Mouse (Mus musculus): ENCODE data around the gene Dpf2. TPM values are rescaled to one million over a fixed set of nuclear protein-coding genes. Genes with fewer than 3 reads are reported as not detected.
A peak's percentile ranks its signal among the peaks of the same experiment; 100 is the strongest.

Dpf2 gene
- total RNA-seq, 2 experiments from 2014 or later = 76.8 to 80.7 TPM

DNA sequence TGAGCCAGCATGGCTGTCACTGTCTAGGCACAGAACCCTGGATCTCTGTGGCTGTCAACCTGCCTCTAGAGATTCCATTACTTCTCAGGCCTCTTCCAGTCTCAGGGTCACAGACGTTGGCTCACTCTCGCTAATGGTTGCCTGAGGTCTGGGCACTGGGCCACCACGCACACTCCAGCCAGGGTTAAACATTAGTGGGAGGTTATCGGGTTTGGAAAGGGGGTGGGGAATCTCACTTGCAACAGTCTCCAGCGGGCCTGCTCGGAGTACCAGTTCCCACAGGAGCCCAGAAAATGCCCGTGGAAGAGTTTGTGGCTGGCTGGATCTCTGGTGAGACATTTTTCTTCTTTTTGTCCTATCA lies 34.5 kb downstream of the Dpf2 start:
- no peak for DNase-seq (ENCODE audit: extremely low spot score in 1 of 2, low spot score in 2 of 2)
- intact Hi-C loops (cut with DNase I) = loop anchor here (2.0 kb wide), 1 partner anchor 92 kb away; no protein-coding TSS in a partner anchor

DNA sequence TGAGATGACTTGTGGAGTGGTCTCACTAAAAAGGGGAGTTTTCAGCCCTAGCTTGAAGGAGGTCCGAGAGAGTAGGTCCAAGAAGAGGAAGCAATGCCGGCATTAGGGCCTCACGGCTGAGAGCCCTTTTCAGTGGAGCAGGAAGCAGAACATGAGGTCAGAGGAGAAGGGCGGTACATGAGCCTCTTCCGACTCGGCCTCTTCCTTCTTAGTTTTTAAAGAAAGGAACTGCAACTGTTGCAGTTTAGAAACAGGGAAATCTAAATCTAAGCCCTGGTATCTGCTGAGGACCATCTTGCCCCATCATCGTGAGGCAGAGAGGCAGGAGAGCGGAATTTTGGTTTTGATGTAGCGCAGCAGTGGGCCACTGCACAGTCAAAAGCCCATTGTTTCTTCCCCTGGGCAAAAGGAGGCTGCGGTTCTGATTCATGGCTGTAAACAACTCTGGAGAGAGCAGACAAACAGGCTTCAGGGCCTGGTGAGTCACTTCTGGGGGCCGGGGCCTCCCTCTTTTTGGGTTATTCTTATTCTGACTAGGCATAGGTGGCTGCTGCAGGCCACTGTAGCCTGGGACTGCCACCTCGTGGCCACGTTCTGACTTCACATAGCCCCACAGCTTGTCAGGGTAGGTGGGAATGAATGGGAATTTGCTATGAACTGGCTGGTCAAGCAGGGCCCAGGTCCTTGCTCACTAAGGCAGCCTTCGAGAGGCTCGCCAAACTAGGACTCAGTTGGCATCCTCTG lies 35.0 kb downstream of the Dpf2 start, which contains the start of gene Slc25a45:
Gene Slc25a45 (plus strand): TSS at position 191 of the 744 bp plus-strand sequence.
- peak; percentile 64 to 85 for DNase-seq (ENCODE audit: extremely low spot score in 1 of 2, low spot score in 2 of 2)
- intact Hi-C loops (cut with DNase I) = loop anchor here (2.0 kb wide), 1 partner anchor 91 kb away; no protein-coding TSS in a partner anchor

- intact Hi-C loops (cut with DNase I) = no loop called here
- peak; percentile 93 to 97 for DNase-seq (ENCODE audit: extremely low spot score in 1 of 2, low spot score in 2 of 2)
These were observed 37.8 kb downstream of the Dpf2 start, which contains the start of gene Frmd8 for GRCm38 (mm10) chr19:5874969-5875480. Frmd8 (minus strand) TSS chr19:5875274.

DNA sequence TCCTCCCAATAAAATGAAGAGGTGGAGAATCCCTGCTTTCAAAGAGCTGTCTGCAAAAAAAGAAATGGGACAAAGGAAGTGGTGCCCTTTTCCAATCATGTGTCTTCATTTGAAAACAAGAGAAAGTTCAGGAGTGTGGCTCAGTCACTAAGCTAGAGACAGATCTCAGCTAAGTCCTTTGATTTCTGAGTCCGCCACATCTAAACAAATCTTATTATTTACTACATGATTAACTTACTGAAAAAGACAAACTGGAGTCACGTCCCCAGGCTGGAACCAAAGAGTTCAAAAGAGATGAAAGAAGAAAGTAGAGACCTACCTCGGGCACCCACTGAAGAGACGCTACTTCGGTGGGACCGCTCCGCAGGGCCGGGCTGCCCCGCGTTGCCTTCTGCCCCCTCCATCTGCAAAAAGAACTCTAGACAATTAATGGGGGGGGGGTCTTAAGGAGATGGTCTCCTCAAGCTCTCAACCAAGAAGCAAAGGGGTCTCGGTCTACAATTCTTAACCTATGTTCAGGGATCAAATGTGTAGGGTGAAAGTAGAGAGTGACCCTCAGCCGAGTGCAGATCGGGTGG lies 38.3 kb downstream of the Dpf2 start:
- DNase-seq (ENCODE audit: extremely low spot score in 1 of 2, low spot score in 2 of 2) = no peak
- intact Hi-C loops (cut with DNase I) = no loop called here

GRCm38 (mm10) chr19:5872931-5873556 lies 39.8 kb downstream of the Dpf2 start:
- no peak for DNase-seq (ENCODE audit: extremely low spot score in 1 of 2, low spot score in 2 of 2)
- intact Hi-C loops (cut with DNase I) = no loop called here

GRCm38 (mm10) chr19:5872528-5872927 lies 40.3 kb downstream of the Dpf2 start:
- intact Hi-C loops (cut with DNase I) = no loop called here

GRCm38 (mm10) chr19:5871683-5872082 lies 41.1 kb downstream of the Dpf2 start:
- DNase-seq (ENCODE audit: extremely low spot score in 1 of 2, low spot score in 2 of 2) = no peak
- intact Hi-C loops (cut with DNase I) = no loop called here

More at GRCm38 (mm10) chr19:5872528-5872927, 40.3 kb downstream of the Dpf2 start:
- no peak for DNase-seq (ENCODE audit: extremely low spot score in 1 of 2, low spot score in 2 of 2)

DNA sequence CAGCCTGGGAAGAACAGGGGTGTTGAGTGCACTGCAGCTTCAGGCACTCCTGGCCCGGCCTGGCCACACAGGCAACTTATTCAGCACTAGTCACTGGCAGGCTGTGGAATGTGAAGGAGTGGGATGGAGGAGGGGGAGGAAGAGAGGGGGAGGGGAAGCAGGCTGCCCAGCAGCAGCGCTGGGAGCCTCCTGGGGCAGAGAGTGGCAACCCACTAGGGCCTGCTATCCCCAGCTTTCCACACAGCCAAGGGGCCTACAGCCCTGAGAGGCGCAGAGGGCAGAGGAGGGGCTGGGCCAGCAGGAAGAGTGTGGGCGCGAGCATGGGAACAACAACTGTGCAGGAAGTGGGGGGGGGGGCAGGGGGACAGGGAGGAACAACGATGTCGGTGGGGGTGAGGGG lies 41.5 kb downstream of the Dpf2 start:
- intact Hi-C loops (cut with DNase I) = no loop called here
- peak in 1 of 2 experiments; percentile 68 for DNase-seq (ENCODE audit: extremely low spot score in 1 of 2, low spot score in 2 of 2)

- intact Hi-C loops (cut with DNase I) = no loop called here
- no peak for DNase-seq (ENCODE audit: extremely low spot score in 1 of 2, low spot score in 2 of 2)
These were observed 44.7 kb downstream of the Dpf2 start for GRCm38 (mm10) chr19:5868096-5868495.

- no peak for DNase-seq (ENCODE audit: extremely low spot score in 1 of 2, low spot score in 2 of 2)
- intact Hi-C loops (cut with DNase I) = no loop called here
These were observed 48.0 kb downstream of the Dpf2 start for GRCm38 (mm10) chr19:5864710-5865398.

GRCm38 (mm10) chr19:5863776-5864175 lies 49.0 kb downstream of the Dpf2 start:
- DNase-seq (ENCODE audit: extremely low spot score in 1 of 2, low spot score in 2 of 2) = no peak
- intact Hi-C loops (cut with DNase I) = no loop called here

DNA sequence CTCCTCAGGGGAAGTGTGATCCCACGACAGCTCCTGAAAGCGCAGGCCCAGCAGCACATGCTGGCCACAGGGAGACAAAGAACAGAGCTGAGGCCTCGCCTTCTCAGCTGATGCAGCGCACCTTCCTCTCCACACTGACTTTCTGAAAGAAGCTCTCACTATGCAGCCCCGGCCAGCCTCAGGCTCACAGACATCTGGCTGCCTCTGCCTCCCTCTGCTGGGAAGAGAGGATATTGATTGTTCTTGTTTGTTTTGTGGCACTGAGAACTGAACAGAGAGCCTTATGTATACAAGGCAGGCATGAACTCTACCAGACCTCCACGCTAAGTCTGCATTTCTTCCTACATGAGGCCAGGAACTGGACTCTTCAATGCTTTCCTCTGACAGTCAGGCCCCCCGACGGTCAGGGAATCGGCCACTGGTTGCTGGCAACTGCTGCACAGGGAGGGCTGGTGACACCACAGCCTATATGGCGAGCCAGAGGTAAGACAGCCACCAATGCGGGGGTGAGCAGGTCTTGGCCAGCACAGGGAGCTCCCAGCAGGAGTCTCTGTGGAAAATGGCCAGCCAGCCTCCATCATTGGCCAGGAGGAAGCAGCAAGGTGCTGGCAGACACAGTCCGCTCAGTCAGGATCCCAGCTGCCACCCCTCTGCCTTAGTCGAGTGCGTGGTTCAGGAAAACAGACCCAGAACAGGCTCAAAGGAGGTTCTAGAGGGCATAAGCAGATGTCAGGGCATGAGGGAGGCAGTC lies 50.3 kb downstream of the Dpf2 start:
- DNase-seq (ENCODE audit: extremely low spot score in 1 of 2, low spot score in 2 of 2) = no peak
- intact Hi-C loops (cut with DNase I) = no loop called here

GRCm38 (mm10) chr19:5856604-5857003 lies 56.2 kb downstream of the Dpf2 start:
- DNase-seq (ENCODE audit: extremely low spot score in 1 of 2, low spot score in 2 of 2) = no peak
- intact Hi-C loops (cut with DNase I) = loop anchor here (10.0 kb wide), 1 partner anchor 162 kb away; no protein-coding TSS in a partner anchor

DNA sequence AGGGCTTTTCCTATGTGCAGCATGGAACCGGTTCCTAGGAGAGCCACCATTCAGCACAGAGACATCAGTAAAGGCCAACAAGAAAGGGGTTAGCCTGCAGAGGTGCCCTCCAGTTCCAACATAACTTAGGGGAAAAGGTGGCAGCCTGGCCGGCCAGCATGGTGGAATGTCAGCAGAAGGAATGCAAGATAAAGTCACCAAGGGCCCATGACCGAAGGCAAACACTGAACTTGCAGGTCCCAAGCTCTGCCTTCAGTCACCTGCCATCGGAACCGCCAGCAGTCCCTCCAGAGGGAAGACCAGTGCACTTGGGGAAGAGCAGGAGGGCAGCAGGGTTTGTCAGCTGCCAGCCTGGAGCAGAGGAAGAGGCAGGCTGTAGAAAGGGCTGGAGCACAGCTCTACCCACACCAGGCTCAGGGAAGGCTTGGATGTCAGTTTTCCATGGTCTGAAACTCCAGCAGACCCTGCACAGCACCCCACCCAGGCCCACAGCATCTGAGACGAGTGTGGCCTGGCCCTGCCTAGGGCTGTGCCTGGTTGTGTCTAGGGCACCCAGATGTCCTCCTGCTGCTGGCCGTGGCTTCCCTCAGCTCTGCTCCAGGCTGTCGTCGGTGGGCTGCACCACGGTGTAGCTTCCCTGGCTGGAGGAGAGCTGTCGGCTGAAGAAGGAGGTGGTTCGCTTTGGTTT lies 60.6 kb downstream of the Dpf2 start:
- intact Hi-C loops (cut with DNase I) = loop anchor here (10.0 kb wide), 1 partner anchor 157 kb away; no protein-coding TSS in a partner anchor
- DNase-seq (ENCODE audit: extremely low spot score in 1 of 2, low spot score in 2 of 2) = no peak

GRCm38 (mm10) chr19:5851481-5851971 lies 61.3 kb downstream of the Dpf2 start:
- intact Hi-C loops (cut with DNase I) = loop anchor here (2.0 to 10.0 kb wide), 2 partner anchors 59 to 157 kb away; no protein-coding TSS in a partner anchor
- DNase-seq (ENCODE audit: extremely low spot score in 1 of 2, low spot score in 2 of 2) = no peak

DNA sequence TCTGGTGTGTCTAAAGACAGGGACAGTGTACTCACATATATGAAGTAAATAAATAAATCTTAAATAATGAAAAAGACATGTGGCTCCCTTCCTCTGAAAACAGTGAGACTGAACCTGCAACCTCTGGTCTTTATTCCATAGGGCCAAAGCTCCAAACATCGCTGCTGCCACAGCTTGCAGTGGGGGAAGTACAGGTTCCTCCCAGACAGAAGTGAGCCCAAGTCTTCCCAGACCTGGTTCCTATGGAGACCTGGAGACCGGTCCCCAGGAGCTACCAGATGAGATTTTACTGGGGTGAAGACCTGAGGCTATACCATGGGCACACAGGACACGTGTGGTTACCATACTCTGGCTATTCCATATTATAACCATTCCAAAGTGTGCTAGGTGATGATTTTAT lies 62.0 kb downstream of the Dpf2 start:
- intact Hi-C loops (cut with DNase I) = loop anchor here (2.0 to 10.0 kb wide), 2 partner anchors 58 to 156 kb away; no protein-coding TSS in a partner anchor
- DNase-seq (ENCODE audit: extremely low spot score in 1 of 2, low spot score in 2 of 2) = no peak

GRCm38 (mm10) chr19:5849843-5850527 lies 62.8 kb downstream of the Dpf2 start:
- peak; percentile 86 to 95 for DNase-seq (ENCODE audit: extremely low spot score in 1 of 2, low spot score in 2 of 2)
- intact Hi-C loops (cut with DNase I) = loop anchor here (2.0 to 10.0 kb wide), 2 partner anchors 57 to 155 kb away; no protein-coding TSS in a partner anchor

Measured in left cerebral cortex, postnatal 10 days (tissue).